Mouse (Mus musculus) CD4-positive, CD25-positive, alpha-beta regulatory T cell, adult 4 months (primary cell): ENCODE results near the gene Pld1. TPM values are rescaled to one million over a fixed set of nuclear protein-coding genes. Genes with fewer than 3 reads are reported as not detected.

ENCODE experiments used
- ATAC-seq: one replicate; pipeline ENCODE4 v1.8.0; 2017
- polyA plus RNA-seq, 2 experiments: library from polyadenylated mRNA; unstranded; fragments of 100-300 nt; shearing (Covaris generic); gene quantifications; one replicate each; pipeline ENCODE4 v1.2.1; 2017

Pld1 gene
- polyA plus RNA-seq, 2 experiments from 2014 or later = 0.85 TPM; not detected in 1

DNA sequence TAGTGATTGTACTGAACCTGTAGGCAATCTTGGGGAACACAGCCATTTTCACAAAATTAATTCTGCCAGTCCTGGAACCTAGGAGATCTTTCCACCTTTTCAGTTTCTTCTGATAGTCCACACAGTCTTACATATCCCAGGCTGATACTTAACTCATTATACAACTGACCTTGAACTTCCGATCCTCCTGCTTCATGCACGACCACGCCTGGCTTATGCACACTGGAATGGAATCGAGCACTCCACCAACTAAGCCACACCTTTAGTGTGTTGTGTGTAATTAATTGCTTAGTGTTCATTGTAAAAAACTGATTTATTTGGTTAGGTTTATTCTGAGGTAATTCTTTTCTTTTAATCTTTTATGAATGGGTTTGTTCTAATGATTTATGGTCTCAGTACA, 122.2 kb downstream of the Pld1 start:
- no peak for ATAC-seq

DNA sequence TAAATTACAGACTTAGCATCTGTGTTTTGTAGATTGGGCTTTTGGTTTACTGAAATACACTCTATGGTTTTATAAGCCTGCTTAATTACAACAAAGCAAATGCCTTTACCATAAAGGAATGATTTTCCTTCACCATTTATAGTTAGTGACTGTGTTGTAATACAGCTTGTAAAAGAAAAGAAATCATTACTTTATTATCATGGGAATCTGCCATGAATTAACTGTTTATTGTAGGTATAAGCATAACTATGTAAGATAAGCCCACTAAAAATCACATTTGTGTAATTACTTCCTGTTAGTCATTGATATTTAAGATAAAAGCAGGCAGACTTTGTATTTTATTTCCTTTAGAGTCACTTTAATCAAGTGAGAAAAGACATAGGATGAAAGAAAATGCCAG, 122.7 kb downstream of the Pld1 start:
- no peak for ATAC-seq

GRCm38 (mm10) chr3:28079211-28079610, 140.7 kb downstream of the Pld1 start:
- ATAC-seq = no peak

GRCm38 (mm10) chr3:28080116-28080515, 141.6 kb downstream of the Pld1 start:
- ATAC-seq = no peak

- no peak for ATAC-seq
These were observed 142.5 kb downstream of the Pld1 start for GRCm38 (mm10) chr3:28081012-28081411.

DNA sequence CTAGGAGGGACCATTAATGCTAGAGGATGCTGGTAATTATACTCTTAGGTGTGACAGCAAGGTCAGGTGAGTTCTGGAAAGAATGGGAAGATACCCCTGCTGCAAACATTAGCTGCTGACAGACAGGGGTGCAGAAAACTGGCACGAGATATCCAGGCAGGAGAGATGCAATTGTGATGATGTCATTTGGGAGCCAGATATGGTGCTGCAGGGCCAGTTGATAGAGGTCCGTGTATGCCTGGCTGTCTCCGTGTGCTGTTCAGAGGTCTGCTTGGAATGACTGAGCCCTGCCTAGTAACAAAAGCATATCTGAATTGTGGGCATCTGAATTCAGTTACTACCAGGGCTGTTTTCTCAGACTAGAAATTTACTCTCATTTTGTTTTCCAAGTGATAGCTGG, 144.7 kb downstream of the Pld1 start:
- no peak for ATAC-seq

DNA sequence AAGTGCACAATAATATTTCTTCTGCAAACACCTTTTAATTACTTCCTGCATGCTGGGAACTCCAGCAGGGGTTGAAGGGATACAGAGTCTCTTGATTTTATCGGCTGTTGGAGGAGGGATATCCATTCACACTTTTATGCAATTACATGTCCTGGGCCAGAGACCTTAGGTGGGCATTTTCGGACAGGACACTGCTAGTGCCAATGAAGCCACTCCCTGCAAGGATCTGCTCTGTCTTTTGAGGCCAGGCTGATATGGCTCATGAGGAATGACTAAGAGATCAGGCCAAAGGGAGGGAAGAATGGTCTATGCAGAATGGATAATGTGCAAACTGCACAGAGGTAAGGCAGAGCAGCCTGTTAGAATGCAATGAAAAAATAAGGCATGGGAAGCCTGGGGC, 145.8 kb downstream of the Pld1 start:
- no peak for ATAC-seq

GRCm38 (mm10) chr3:28091296-28091695, 152.8 kb downstream of the Pld1 start:
- no peak for ATAC-seq

GRCm38 (mm10) chr3:28091741-28092140, 153.2 kb downstream of the Pld1 start:
- no peak for ATAC-seq

GRCm38 (mm10) chr3:28093684-28094302, 155.3 kb downstream of the Pld1 start:
- ATAC-seq = no peak

GRCm38 (mm10) chr3:28095451-28095850, 157.0 kb downstream of the Pld1 start:
- ATAC-seq = no peak

DNA sequence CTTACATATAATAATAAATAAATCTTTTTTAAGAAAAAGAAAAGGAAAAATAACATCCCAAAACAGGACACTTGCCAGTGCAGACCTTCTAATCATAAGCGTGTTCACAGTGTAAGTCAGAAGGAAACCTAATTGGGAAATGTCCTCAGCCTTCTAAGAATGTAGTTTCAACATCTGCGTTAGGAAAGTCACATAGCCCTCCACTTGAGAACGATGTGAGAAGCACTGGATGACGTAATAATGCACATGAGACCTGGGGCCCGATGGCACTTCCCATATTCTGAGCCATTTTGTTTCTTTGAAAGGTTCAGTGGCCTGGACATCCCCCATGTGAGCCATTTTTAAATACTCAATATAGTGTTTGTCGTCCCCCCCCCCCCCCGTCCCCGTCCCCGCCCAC, 160.7 kb downstream of the Pld1 start:
- no peak for ATAC-seq

DNA sequence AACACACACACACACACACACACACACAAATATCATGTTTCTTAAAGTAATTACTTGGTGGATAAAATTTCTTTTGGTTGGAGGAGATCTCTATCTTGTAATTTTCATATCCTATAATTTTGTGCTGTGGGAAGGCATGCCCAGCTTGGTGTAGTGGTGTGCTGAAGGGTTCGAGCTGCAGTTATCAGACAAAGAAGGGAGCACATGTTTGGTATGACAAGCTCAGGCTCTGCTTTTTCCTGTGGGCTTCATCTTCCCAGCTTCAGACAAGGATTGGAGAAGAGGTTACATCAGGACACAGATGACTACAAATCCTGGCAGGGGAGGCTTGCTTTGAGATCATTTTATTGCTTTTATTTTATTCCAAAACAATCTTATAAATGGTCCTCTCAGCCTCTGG, 166.5 kb downstream of the Pld1 start:
- no peak for ATAC-seq

DNA sequence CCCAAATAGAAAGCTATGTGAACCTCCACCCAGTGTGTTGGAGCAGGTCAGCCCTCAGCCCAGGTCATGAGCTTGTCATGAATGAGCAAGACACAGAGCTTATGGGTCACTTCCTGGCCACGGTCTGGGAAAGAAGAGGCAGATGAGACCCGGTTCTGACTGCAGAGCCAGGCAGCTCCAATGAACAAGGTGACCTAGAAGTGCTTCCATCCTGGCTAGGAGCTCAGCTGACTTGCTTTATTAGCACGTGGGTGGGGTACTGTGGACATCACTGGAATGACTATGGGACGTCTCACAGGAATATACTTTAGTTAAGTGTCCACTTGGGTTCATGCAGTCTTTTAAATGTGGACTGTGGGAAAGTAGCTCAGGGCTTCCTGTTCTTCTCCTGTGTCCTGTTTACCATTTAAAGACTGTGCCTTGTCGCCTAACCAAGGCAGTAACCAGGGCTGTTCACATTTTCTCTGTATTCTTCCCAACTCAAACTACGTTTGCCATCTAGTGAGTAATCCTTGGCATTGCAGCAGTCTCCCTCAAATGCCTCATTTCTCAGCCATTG, 169.0 kb downstream of the Pld1 start:
- no peak for ATAC-seq

GRCm38 (mm10) chr3:28111516-28111915, 173.0 kb downstream of the Pld1 start:
- ATAC-seq = no peak

DNA sequence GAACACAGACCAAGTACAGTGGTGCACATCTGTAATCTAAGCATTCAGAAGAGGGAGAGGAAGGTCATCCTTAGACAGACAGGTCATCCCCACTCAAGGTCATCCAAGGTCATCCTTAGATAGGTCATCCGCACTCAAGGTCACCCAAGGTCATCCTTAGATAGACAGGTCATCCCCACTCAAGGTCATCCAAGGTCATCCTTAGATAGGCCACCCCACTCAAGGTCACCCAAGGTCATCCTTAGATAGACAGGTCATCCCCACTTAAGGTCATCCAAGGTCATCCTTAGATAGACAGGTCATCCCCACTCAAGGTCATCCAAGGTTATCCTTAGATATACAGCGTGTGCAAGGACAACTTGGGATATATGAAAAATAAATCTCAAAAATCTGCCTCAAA, 175.4 kb downstream of the Pld1 start:
- no peak for ATAC-seq

GRCm38 (mm10) chr3:28141716-28142115, 203.2 kb downstream of the Pld1 start:
- ATAC-seq = no peak

DNA sequence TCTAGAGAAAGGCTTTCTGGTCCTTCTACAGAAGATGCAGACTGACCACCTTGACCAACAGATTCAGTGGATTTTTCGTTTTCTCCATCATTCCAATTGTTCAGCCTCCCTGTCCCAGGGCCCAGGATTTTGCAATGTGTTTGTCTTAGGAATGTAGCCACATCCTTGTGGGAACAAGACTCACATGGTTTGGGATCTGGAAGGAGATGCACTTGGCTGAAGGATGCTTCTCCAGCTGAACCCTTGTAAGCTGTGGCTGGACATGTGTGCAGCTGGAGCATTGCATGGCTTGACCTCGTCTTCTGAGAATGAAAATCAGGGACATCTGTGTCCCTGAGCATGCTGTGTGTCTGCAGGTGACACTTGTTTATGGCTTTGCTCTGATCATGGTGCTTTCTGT, 203.6 kb downstream of the Pld1 start:
- ATAC-seq = no peak

DNA sequence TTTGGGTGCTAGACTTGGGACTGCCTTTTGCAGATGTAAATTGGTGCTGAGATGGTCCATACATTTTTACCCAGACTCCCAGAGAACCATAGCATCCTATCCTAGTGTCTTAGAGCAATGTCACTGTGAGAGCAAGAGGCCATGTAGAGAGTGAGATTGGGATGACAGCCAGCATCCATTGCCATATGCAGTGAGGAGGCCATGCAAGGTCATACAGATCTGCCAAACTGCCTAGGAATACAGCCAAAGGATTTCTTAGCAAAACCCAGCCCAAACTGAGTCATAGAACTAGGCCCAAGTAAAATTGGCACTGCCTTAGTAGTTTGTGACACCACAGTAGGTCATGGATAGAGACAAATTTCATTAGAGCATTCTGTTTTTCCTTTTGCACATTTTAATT, 206.2 kb downstream of the Pld1 start:
- ATAC-seq = no peak

DNA sequence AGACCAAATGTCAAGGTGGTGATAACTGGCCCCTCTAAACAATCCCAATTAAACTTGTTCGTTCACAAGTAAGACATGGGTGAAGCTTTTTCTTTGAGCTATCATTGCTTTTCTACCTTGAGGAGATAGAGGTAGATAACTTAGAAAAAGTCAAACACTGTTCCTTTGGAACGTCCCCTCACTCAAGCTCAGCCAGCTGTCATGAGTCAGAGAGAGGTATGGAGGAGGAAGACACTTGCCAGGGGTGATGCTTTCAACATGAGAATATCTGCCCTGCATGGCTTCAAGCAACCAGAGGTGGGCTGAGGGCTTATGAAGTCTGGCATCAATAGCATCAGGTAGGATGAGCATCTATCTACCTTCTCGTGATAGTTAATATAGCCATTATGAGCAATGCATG, 207.0 kb downstream of the Pld1 start:
- ATAC-seq = no peak

DNA sequence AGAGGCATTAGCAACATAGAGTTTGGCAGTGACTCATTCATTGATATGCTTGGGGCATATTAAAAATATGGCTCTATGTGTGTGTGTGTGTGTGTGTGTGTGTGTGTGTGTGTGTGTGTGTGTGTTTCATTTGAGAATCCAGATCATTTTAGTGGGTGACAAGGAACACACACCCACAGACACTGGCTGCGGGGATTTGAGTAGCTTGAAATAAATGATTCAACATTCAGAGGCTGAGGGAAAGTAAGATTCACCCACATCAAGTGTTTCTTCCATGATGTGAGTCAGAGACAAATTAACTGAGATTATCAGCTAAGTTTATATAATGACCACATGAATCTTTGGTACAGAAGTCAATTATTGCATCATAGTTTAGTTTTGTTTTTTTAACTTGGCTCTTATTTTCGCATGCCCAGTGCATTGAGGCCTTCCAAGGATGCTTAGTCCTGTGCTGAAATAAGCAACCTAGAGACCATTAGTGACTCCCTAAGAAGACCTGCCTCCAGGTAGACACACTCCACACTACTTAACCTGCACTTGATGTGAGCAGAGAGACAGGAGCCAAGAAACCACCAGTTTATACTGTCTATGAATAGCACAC, 211.3 kb downstream of the Pld1 start:
- ATAC-seq = no peak

GRCm38 (mm10) chr3:28158006-28158405, 219.5 kb downstream of the Pld1 start:
- ATAC-seq = no peak

GRCm38 (mm10) chr3:28158916-28159315, 220.4 kb downstream of the Pld1 start:
- no peak for ATAC-seq

DNA sequence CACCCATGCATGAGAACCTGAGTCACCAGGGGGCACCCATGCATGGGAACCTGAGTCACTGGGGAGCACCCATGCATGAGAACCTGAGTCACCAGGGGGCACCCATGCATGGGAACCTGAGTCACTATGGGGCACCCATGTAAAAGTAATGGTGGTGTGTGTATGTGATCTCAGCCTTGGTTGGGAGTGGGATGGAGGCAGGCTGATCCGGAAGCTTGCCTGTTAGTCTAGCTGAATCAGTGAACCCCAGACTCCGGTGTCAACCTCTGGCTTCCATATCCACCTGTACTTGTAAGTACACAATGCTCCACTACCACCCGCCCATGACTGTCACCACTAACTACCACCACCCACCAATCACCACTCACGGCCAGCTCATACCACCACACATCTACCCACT, 223.9 kb downstream of the Pld1 start:
- ATAC-seq = no peak

DNA sequence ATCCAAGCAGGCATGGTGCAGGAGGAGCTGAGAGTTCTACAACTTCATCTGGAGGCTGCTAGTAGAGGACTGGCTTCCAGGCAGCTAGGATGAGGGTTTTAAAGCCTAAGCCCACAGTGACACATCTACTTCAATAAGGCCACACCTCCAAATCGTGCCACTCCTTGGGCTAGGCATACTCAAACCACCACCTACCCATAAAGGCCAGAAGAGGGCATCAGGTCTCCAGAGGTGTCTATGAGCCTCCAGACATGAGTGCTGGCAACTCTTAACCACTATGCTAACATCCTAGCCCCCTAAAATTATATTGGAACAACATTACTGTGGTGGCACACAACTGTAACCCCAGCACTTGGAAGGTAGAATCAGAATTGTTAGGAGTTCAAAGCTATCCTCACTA, 226.2 kb downstream of the Pld1 start:
- ATAC-seq = no peak
